Mouse (Mus musculus): ENCODE results near the gene Cldn7.

DNA sequence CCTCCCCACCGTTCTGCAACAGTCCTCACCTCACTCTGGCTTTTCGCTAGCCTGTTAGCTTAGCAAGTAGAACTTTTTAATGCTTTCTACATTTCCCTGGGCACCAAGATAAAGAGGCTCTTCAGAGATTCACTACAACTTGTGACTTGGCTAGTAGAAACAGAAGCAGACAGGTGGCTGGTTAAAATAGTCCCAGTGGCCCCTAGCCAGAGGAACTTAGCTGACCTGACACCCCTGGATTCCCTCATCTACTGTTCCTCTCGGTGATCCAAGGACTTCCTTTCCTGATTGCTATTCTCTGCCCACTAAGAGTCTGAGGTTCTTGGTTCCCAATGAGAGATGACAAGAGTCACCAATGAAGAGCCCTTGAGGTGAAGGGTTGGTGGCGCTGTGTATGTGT lies 18.8 kb downstream of the Cldn7 start:
- TF ChIP-seq HCFC1 (IDR thresholded peaks at IDR 0.05; ENCODE audit: borderline replicate concordance, insufficient read depth, low read length) (no peak), MAFK (IDR thresholded peaks at IDR 0.05; ENCODE audit: insufficient read depth, low read depth, low read length) (no peak), ZC3H11A (IDR thresholded peaks at IDR 0.05; ENCODE audit: borderline replicate concordance, low read depth, low read length) (no peak), ZNF384 (IDR thresholded peaks at IDR 0.05; ENCODE audit: low read depth, low read length) (no peak)
